Mouse (Mus musculus) hindbrain, embryonic 14.5 days (tissue): ENCODE results near the gene Acap2. TPM values are rescaled to one million over a fixed set of nuclear protein-coding genes. Genes with fewer than 3 reads are reported as not detected.

Experiments used
- ATAC-seq: fragments of 200-750 bp; cut with Nextera tagmentation; 2 replicates; pipeline ENCODE4 v1.8.0; 2017; ENCODE audit warnings: moderate number of reproducible peaks, mild to moderate bottlenecking, moderate TSS enrichment, moderate library complexity; ENCODE audit not compliant: low FRiP score
- DNase-seq: peaks from one replicate; pipeline ENCODE4 v3.0.0-alpha.2; 2015; ENCODE audit warnings: low spot score
- H3K27ac ChIP-seq: fragments of 300-500 bp; sonication (generic); 2 replicates; pipeline ENCODE4 v1.5.1; 2014; ENCODE audit warnings: mild to moderate bottlenecking, moderate library complexity
- H3K27me3 ChIP-seq: fragments of 300-500 bp; sonication (generic); 2 replicates; pipeline ENCODE4 v1.6.1; 2014; ENCODE audit warnings: mild to moderate bottlenecking, low read length, mixed read lengths; ENCODE audit not compliant: control insufficient read depth, insufficient read depth
- H3K36me3 ChIP-seq: fragments of 300-500 bp; sonication (generic); replicated peaks from 2 replicates; pipeline ENCODE4 v1.6.1; 2014; ENCODE audit not compliant: control insufficient read depth, insufficient read depth
- H3K4me1 ChIP-seq: fragments of 300-500 bp; sonication (generic); replicated peaks from 2 replicates; pipeline ENCODE4 v1.6.1; 2014; ENCODE audit warnings: antibody characterized with exemption, low read length, mixed read lengths; ENCODE audit not compliant: control insufficient read depth, insufficient read depth
- H3K4me2 ChIP-seq: fragments of 300-500 bp; sonication (generic); replicated peaks from 2 replicates; pipeline ENCODE4 v1.6.1; 2014; ENCODE audit warnings: mild to moderate bottlenecking, moderate library complexity
- H3K4me3 ChIP-seq: fragments of 300-500 bp; sonication (generic); replicated peaks from 2 replicates; pipeline ENCODE4 v1.5.1; 2014; ENCODE audit warnings: mild to moderate bottlenecking, low read length
- H3K9ac ChIP-seq: fragments of 300-500 bp; sonication (generic); 2 replicates; pipeline ENCODE4 v1.6.1; 2014
- H3K9me3 ChIP-seq: fragments of 300-500 bp; sonication (generic); 2 replicates; pipeline ENCODE4 v1.6.1; 2016; ENCODE audit warnings: low read length; ENCODE audit not compliant: control insufficient read depth
- WGBS: fragments of 180-500 bp; shearing (Covaris S2); extraction: QIAGEN DNeasy Blood & Tissue Kit; methylation state at CpG from one replicate; pipeline ENCODE4 v1.1.7; 2014; 5-methylcytosine and 5-hydroxymethylcytosine counted together
- polyA plus RNA-seq: library from polyadenylated mRNA; unstranded; fragments of >200 nt; fragmentation: Nextera tagmentation; extraction: Ambion mirVana; gene quantifications from 2 replicates; pipeline ENCODE4 v1.2.1, GENCODE M21; 2014

Gene Acap2
- polyA plus RNA-seq, 1 experiment from 2014 or later = 15.8 TPM

- H3K9me3 ChIP-seq = no peaks in the 10 kb centered on the region
- H3K4me2 ChIP-seq = no peak overlapping the region
- DNase-seq (no peak), ATAC-seq (no peak)
- no peak overlapping the region for H3K4me3 ChIP-seq
- no peak overlapping the region for H3K27ac ChIP-seq
- WGBS = 72% methylated on average over 12 of the region's 12 CpGs
- peaks cover 9% of the 10 kb centered on the region; the same call in 1 of the 2 replicates for H3K4me1 ChIP-seq
- no peaks in the 10 kb centered on the region for H3K36me3 ChIP-seq
- no peaks in the 10 kb centered on the region for H3K27me3 ChIP-seq
- H3K9ac ChIP-seq = no peak overlapping the region
Observed at GRCm38 (mm10) chr16:31234808-31235456, 33.9 kb upstream of the Acap2 start.

- H3K27me3 ChIP-seq = no peaks in the 10 kb centered on the region
- no peak for ATAC-seq
- DNase-seq = no peak
- H3K4me3 ChIP-seq = no peak overlapping the region
- 44% methylated on average over 3 of the region's 3 CpGs for WGBS
- peaks cover 9% of the 10 kb centered on the region; the same call in 1 of the 2 replicates for H3K4me1 ChIP-seq
- no peak overlapping the region for H3K4me2 ChIP-seq
- no peak overlapping the region for H3K9ac ChIP-seq
- no peak overlapping the region for H3K27ac ChIP-seq
- H3K36me3 ChIP-seq = no peaks in the 10 kb centered on the region
- H3K9me3 ChIP-seq = no peaks in the 10 kb centered on the region
Observed at GRCm38 (mm10) chr16:31234356-31234755, 33.3 kb upstream of the Acap2 start.

GRCm38 (mm10) chr16:31233541-31234339, 32.7 kb upstream of the Acap2 start:
- WGBS = 31% methylated on average over 20 of the region's 20 CpGs
- H3K4me3 ChIP-seq = no peak overlapping the region

GRCm38 (mm10) chr16:31233167-31233498, 32.1 kb upstream of the Acap2 start:
- Histone ChIP-seq H3K4me3 (no peak overlapping the region), H3K4me2 (peak overlapping the region; percentile 39), H3K27me3 (no peaks in the 10 kb centered on the region), H3K4me1 (peaks cover 9% of the 10 kb centered on the region; the same call in 1 of the 2 replicates), H3K36me3 (no peaks in the 10 kb centered on the region), H3K27ac (no peak overlapping the region), H3K9me3 (no peaks in the 10 kb centered on the region), H3K9ac (no peak overlapping the region)
- ATAC-seq = no peak
- 57% methylated on average over 4 of the region's 4 CpGs for WGBS
- no peak for DNase-seq

More at GRCm38 (mm10) chr16:31233541-31234339, 32.7 kb upstream of the Acap2 start:
- Histone ChIP-seq H3K27ac (no peak overlapping the region), H3K27me3 (no peaks in the 10 kb centered on the region), H3K9me3 (no peaks in the 10 kb centered on the region), H3K4me1 (peaks cover 9% of the 10 kb centered on the region; the same call in 1 of the 2 replicates), H3K4me2 (peak overlapping the region; percentile 39), H3K9ac (no peak overlapping the region), H3K36me3 (no peaks in the 10 kb centered on the region)
- ATAC-seq (no peak), DNase-seq (no peak)

GRCm38 (mm10) chr16:31232491-31233166, 31.6 kb upstream of the Acap2 start:
- H3K4me3 ChIP-seq = no peak overlapping the region
- H3K9me3 ChIP-seq = no peaks in the 10 kb centered on the region
- no peak overlapping the region for H3K4me2 ChIP-seq
- no peaks in the 10 kb centered on the region for H3K27me3 ChIP-seq
- 79% methylated on average over 5 of the region's 5 CpGs for WGBS
- no peak overlapping the region for H3K27ac ChIP-seq
- no peaks in the 10 kb centered on the region for H3K36me3 ChIP-seq
- no peak overlapping the region for H3K9ac ChIP-seq
- ATAC-seq (no peak), DNase-seq (no peak)
- peaks cover 9% of the 10 kb centered on the region; the same call in 1 of the 2 replicates for H3K4me1 ChIP-seq

- ATAC-seq (no peak), DNase-seq (no peak)
- Histone ChIP-seq H3K4me3 (no peak overlapping the region), H3K36me3 (no peaks in the 10 kb centered on the region), H3K9ac (no peak overlapping the region), H3K4me2 (no peak overlapping the region), H3K9me3 (no peaks in the 10 kb centered on the region), H3K27me3 (no peaks in the 10 kb centered on the region), H3K4me1 (peaks cover 9% of the 10 kb centered on the region; the same call in 1 of the 2 replicates), H3K27ac (no peak overlapping the region)
- WGBS = 84% methylated on average over 5 of the region's 5 CpGs
Observed at GRCm38 (mm10) chr16:31231591-31231990, 30.5 kb upstream of the Acap2 start.

GRCm38 (mm10) chr16:31227746-31228145, 26.7 kb upstream of the Acap2 start:
- Histone ChIP-seq H3K36me3 (no peaks in the 10 kb centered on the region), H3K4me2 (no peak overlapping the region), H3K9ac (no peak overlapping the region), H3K4me3 (no peak overlapping the region), H3K27ac (no peak overlapping the region), H3K27me3 (no peaks in the 10 kb centered on the region), H3K4me1 (no peaks in the 10 kb centered on the region), H3K9me3 (no peaks in the 10 kb centered on the region)
- DNase-seq (no peak), ATAC-seq (no peak)
- WGBS = 87% methylated on average over 1 of the region's 1 CpGs

GRCm38 (mm10) chr16:31215271-31215670, 14.2 kb upstream of the Acap2 start:
- H3K9ac ChIP-seq = no peak overlapping the region
- H3K9me3 ChIP-seq = no peaks in the 10 kb centered on the region
- no peaks in the 10 kb centered on the region for H3K4me1 ChIP-seq
- H3K27ac ChIP-seq = no peak overlapping the region
- no peak for ATAC-seq
- H3K27me3 ChIP-seq = no peaks in the 10 kb centered on the region
- no peak overlapping the region for H3K4me3 ChIP-seq
- DNase-seq = no peak
- 97% methylated on average over 4 of the region's 4 CpGs for WGBS
- no peak overlapping the region for H3K4me2 ChIP-seq
- H3K36me3 ChIP-seq = no peaks in the 10 kb centered on the region

- Histone ChIP-seq H3K36me3 (no peaks in the 10 kb centered on the region), H3K9me3 (no peaks in the 10 kb centered on the region), H3K9ac (no peak overlapping the region), H3K4me2 (no peak overlapping the region), H3K4me1 (no peaks in the 10 kb centered on the region), H3K27ac (no peak overlapping the region), H3K27me3 (no peaks in the 10 kb centered on the region), H3K4me3 (no peak overlapping the region)
- ATAC-seq (no peak), DNase-seq (no peak)
- WGBS = 81% methylated on average over 6 of the region's 6 CpGs
Observed at GRCm38 (mm10) chr16:31213463-31213862, 12.4 kb upstream of the Acap2 start.
